Mouse (Mus musculus) lung, postnatal 0 days (tissue): Measurements from ENCODE around the gene Bmp6.

Experiments
- CTCF ChIP-seq: IDR thresholded peaks from 2 replicates; pipeline ENCODE4 v1.5.1; 2016; ENCODE audit warnings: antibody characterized with exemption, mild to moderate bottlenecking
- EP300 ChIP-seq: IDR thresholded peaks from 2 replicates; pipeline ENCODE4 v1.6.1; 2016; ENCODE audit warnings: antibody characterized with exemption, mild to moderate bottlenecking, control low read depth

DNA sequence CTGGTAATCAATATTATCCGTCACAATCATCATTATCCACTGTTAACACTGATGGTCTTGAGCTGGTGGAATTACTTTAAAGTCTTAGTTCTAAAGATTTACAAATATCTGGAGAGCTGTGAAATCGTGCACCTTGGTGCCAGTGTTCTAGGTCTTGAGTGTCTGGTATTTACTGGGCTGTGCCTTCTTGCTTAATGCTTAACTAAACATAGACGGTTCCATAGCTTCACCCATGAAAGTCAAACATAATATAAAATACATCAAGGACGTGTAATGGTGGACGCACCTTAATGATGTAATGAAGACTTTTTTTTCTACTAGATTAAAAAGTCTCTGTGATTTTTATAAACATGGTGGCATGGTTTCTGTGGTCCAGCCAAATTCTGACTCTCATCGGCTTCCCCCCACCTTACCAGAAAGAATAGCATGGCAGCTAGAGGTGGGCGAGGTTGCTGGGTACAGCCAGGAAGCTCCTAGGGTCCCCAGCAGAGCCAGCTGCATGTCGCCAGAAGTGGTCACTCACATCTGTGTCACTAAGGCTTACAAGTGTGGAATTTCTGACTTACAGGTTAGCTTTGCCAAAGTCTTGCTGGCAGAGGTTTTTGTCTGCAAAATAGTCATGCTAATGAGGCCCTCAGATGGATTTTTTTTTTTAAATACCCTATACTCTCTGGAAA lies 200.0 kb downstream of the Bmp6 start:
- TF ChIP-seq EP300 (0 out of 2 replicates have a peak, but pooled peaks have one; percentile 11), CTCF (no peak)
